Mouse (Mus musculus) CH12.LX (cell line): Measurements from ENCODE around the gene Dna2. TPM values are rescaled to one million over a fixed set of nuclear protein-coding genes. Genes with fewer than 3 reads are reported as not detected.

ENCODE experiments used
- DNase-seq: peaks from one replicate; pipeline ENCODE4 v3.0.0-alpha.2; 2013; ENCODE audit errors: extremely low read depth
- H3K27ac ChIP-seq: 2 replicates; pipeline ENCODE4 v1.5.1; 2012; ENCODE audit warnings: low read depth, mild to moderate bottlenecking, control low read depth, moderate library complexity; ENCODE audit not compliant: insufficient read depth
- H3K27me3 ChIP-seq: replicated peaks from 2 replicates; pipeline ENCODE3; 2012; ENCODE audit warnings: inconsistent platforms
- H3K36me3 ChIP-seq, 2 experiments: replicated peaks in 1 of 2; 2 replicates each; pipeline versions ENCODE3 to v1.6.1; 2012; ENCODE audit warnings: inconsistent platforms in 1 of 2, low read length in 1 of 2, mild to moderate bottlenecking in 1 of 2, mixed read lengths in 1 of 2, moderate library complexity in 1 of 2; ENCODE audit not compliant: control insufficient read depth in 1 of 2, insufficient read depth in 1 of 2
- H3K4me1 ChIP-seq, 2 experiments: 2 replicates each; pipeline ENCODE4 v1.6.1; 2012; ENCODE audit warnings: inconsistent platforms in 1 of 2, moderate library complexity in 1 of 2; ENCODE audit not compliant: insufficient read depth in 2 of 2, control insufficient read depth in 1 of 2
- H3K4me2 ChIP-seq: 2 replicates; pipeline ENCODE4 v1.6.1; 2012; ENCODE audit warnings: low read depth, mild to moderate bottlenecking, control low read depth; ENCODE audit not compliant: poor library complexity, insufficient read depth, severe bottlenecking
- H3K4me3 ChIP-seq, 3 experiments: fragments of 150-350 bp in 1 of 3; sonication (generic) in 1 of 3; replicated peaks in 1 of 3; 2 replicates each; pipeline versions ENCODE3 to v1.5.1; 2011 to 2012; ENCODE audit warnings: low read depth in 2 of 3, low read length in 2 of 3, mild to moderate bottlenecking in 2 of 3, moderate library complexity in 2 of 3, control low read depth in 1 of 3, improper control_type of control experiment in 1 of 3, inconsistent platforms in 1 of 3, mixed read lengths in 1 of 3; ENCODE audit not compliant: poor library complexity in 1 of 3
- H3K79me2 ChIP-seq: replicated peaks from 2 replicates; pipeline ENCODE4 v1.6.1; 2012; ENCODE audit warnings: mild to moderate bottlenecking, moderate library complexity; ENCODE audit not compliant: control insufficient read depth, poor library complexity, insufficient read depth, severe bottlenecking; ENCODE audit errors: extremely low read depth
- H3K9ac ChIP-seq: 2 replicates; pipeline ENCODE4 v1.6.1; 2012; ENCODE audit warnings: low read depth, mild to moderate bottlenecking, control low read depth, moderate library complexity; ENCODE audit not compliant: insufficient read depth
- H3K9me3 ChIP-seq: replicated peaks from 2 replicates; pipeline ENCODE3; 2012; ENCODE audit warnings: low read length, inconsistent platforms, mixed read lengths
- BHLHE40 ChIP-seq: IDR thresholded peaks from 2 replicates; pipeline ENCODE4 v1.6.1; 2011; ENCODE audit warnings: mild to moderate bottlenecking, low read depth, low read length, improper control_type of control experiment
- CHD2 ChIP-seq: IDR thresholded peaks from 2 replicates; pipeline ENCODE4 v1.6.1; 2011; ENCODE audit warnings: low read length, improper control_type of control experiment
- E2F4 ChIP-seq: IDR thresholded peaks from 2 replicates; pipeline ENCODE4 v1.6.1; 2011; ENCODE audit warnings: low read depth, low read length, improper control_type of control experiment; ENCODE audit not compliant: insufficient replicate concordance
- ELF1 ChIP-seq: IDR thresholded peaks from 2 replicates; pipeline ENCODE4 v1.6.1; 2014; ENCODE audit warnings: low read depth, mild to moderate bottlenecking, inconsistent platforms, low read length, improper control_type of control experiment
- EP300 ChIP-seq: IDR thresholded peaks from 2 replicates; pipeline ENCODE4 v1.6.1; 2011; ENCODE audit warnings: low read length, improper control_type of control experiment
- HCFC1 ChIP-seq: IDR thresholded peaks from 2 replicates; pipeline ENCODE4 v1.6.1; 2012; ENCODE audit warnings: low read depth, mild to moderate bottlenecking, inconsistent platforms, low read length, improper control_type of control experiment
- IRF4 ChIP-seq: IDR thresholded peaks from 2 replicates; pipeline ENCODE4 v1.6.1; 2014; ENCODE audit warnings: low read depth, mild to moderate bottlenecking, inconsistent platforms, low read length, improper control_type of control experiment
- JUND ChIP-seq: conservative IDR thresholded peaks from 2 replicates; pipeline ENCODE4 v1.6.1; 2011; ENCODE audit warnings: low read depth, low read length, improper control_type of control experiment
- KAT2A ChIP-seq: IDR thresholded peaks from 2 replicates; pipeline ENCODE4 v1.6.1; 2012; ENCODE audit warnings: low read length, improper control_type of control experiment, inconsistent platforms; ENCODE audit not compliant: insufficient replicate concordance
- MAX ChIP-seq: IDR thresholded peaks from 2 replicates; pipeline ENCODE4 v1.6.1; 2011; ENCODE audit warnings: low read length, improper control_type of control experiment
- MAZ ChIP-seq: IDR thresholded peaks from 2 replicates; pipeline ENCODE4 v1.6.1; 2012; ENCODE audit warnings: low read depth, mild to moderate bottlenecking, inconsistent platforms, low read length, improper control_type of control experiment, moderate library complexity
- MEF2A ChIP-seq: IDR thresholded peaks from 2 replicates; pipeline ENCODE4 v1.6.1; 2014; ENCODE audit warnings: low read depth, mild to moderate bottlenecking, inconsistent platforms, low read length, improper control_type of control experiment, borderline replicate concordance
- MXI1 ChIP-seq: IDR thresholded peaks from 2 replicates; pipeline ENCODE4 v1.6.1; 2011; ENCODE audit warnings: mild to moderate bottlenecking, low read depth, low read length, improper control_type of control experiment
- MYC ChIP-seq: IDR thresholded peaks from 2 replicates; pipeline ENCODE4 v1.6.1; 2011; ENCODE audit warnings: low read depth, mild to moderate bottlenecking, improper control_type of control experiment, low read length
- NELFE ChIP-seq: IDR thresholded peaks from 2 replicates; pipeline ENCODE4 v1.6.1; 2011; ENCODE audit warnings: low read depth, low read length, improper control_type of control experiment
- NRF1 ChIP-seq: IDR thresholded peaks from 2 replicates; pipeline ENCODE4 v1.6.1; 2014; ENCODE audit warnings: low read depth, mild to moderate bottlenecking, inconsistent platforms, low read length, improper control_type of control experiment, moderate library complexity
- POLR2A ChIP-seq: IDR thresholded peaks from 2 replicates; pipeline ENCODE4 v1.6.1; 2011; ENCODE audit warnings: low read depth, mild to moderate bottlenecking, improper control_type of control experiment, low read length
- POLR2AphosphoS2 ChIP-seq: IDR thresholded peaks from 2 replicates; pipeline ENCODE4 v1.6.1; 2011; ENCODE audit warnings: low read depth, low read length, improper control_type of control experiment
- TBP ChIP-seq: conservative IDR thresholded peaks from 2 replicates; pipeline ENCODE4 v1.6.1; 2011; ENCODE audit warnings: low read depth, low read length, improper control_type of control experiment
- TCF12 ChIP-seq: IDR thresholded peaks from 2 replicates; pipeline ENCODE4 v1.6.1; 2014; ENCODE audit warnings: low read depth, mild to moderate bottlenecking, inconsistent platforms, low read length, improper control_type of control experiment
- UBTF ChIP-seq: IDR thresholded peaks from 2 replicates; pipeline ENCODE4 v1.6.1; 2012; ENCODE audit warnings: low read depth, mild to moderate bottlenecking, inconsistent platforms, low read length, improper control_type of control experiment, moderate library complexity
- USF1 ChIP-seq: IDR thresholded peaks from 2 replicates; pipeline ENCODE4 v1.6.1; 2014; ENCODE audit warnings: low read depth, mild to moderate bottlenecking, inconsistent platforms, low read length, improper control_type of control experiment
- ZMIZ1 ChIP-seq: IDR thresholded peaks from 2 replicates; pipeline ENCODE4 v1.6.1; 2012; ENCODE audit warnings: low read depth, mild to moderate bottlenecking, inconsistent platforms, low read length, improper control_type of control experiment
- ZNF384 ChIP-seq: IDR thresholded peaks from 2 replicates; pipeline ENCODE4 v1.6.1; 2012; ENCODE audit warnings: low read depth, low read length, improper control_type of control experiment, inconsistent platforms
- dilution Hi-C: fragments of 300-500 bp; cut with MboI; formaldehyde crosslinking; loops from 2 replicates; pipeline ENCODE4 v1.14.3; 2020; ENCODE audit warnings: low sequenced_read_pairs; ENCODE audit not compliant: extremely low pct_unique_long_range_greater_than_20kb, extremely low pct_ligation_motif_present
- in situ Hi-C: fragments of 300-500 bp; cut with MboI; formaldehyde crosslinking; loops from 3 replicates; pipeline ENCODE4 v1.14.3; 2019; ENCODE audit warnings: low sequenced_read_pairs, low pct_ligation_motif_present, low pct_unique_long_range_greater_than_20kb, mixed read lengths
- polyA plus RNA-seq: library from polyadenylated mRNA; unstranded; fragments of >175 nt; gene quantifications from 2 replicates; pipeline ENCODE4 v1.2.1, GENCODE M21; 2012; ENCODE audit warnings: low read depth; ENCODE audit not compliant: insufficient read length
- total RNA-seq, 2 experiments: library from RNA; depleted of rRNA; stranded (reverse); fragments of 300-350 nt in 1 of 2; fragments of >200 nt in 1 of 2; gene quantifications; 2 replicates each; pipeline ENCODE4 v1.2.3; 2012 to 2014

The Dna2 gene
- total RNA-seq (2012; rRNA removed) = 31.7 and 38.6 TPM in 2 replicates
- 38.6 and 41.2 TPM in 2 replicates for total RNA-seq (2014; rRNA removed)
- 33.1 and 33.4 TPM in 2 replicates for polyA plus RNA-seq

GRCm38 (mm10) chr10:62946738-62947471 is at the start of gene Dna2:
Dna2 (plus strand) TSS chr10:62947026.
- H3K4me2 ChIP-seq = peak within 1 kb of the TSS; percentile 55
- peak within 1 kb of the TSS; percentile 65 for H3K9ac ChIP-seq
- H3K9me3 ChIP-seq = no peaks in the 10 kb centered on the region
- no peaks in the 10 kb centered on the region for H3K27me3 ChIP-seq
- peak within 1 kb of the TSS; percentile 72 to 85 (median 74) for H3K4me3 ChIP-seq
- peak; percentile 69 for DNase-seq
- peaks cover 23 to 51% of the 10 kb centered on the region in 2 experiments for H3K36me3 ChIP-seq
- peaks cover 11% of the 10 kb centered on the region for H3K79me2 ChIP-seq
- H3K4me1 ChIP-seq = peaks cover 5 to 34% of the 10 kb centered on the region in 2 experiments; a peak in 2 of 4 replicates
- in situ Hi-C loops = no loop called here
- dilution Hi-C loops = no loop called here
- TF ChIP-seq IRF4 = peak; percentile 38; the same call in 1 of the 2 replicates
- TF ChIP-seq MXI1 = peak; percentile 51
- TF ChIP-seq KAT2A = 0 out of 2 replicates have a peak, but pooled peaks have one; percentile 56
- TF ChIP-seq POLR2AphosphoS2 = peak; percentile 61; the same call in 1 of the 2 replicates
- TF ChIP-seq UBTF = peak; percentile 89; the same call in 1 of the 2 replicates
- TF ChIP-seq NELFE = peak; percentile 95
- 0 out of 2 replicates have a peak, but pooled peaks have one; percentile 65 for TF ChIP-seq TCF12
- TF ChIP-seq MEF2A = peak; percentile 48
- no peak for TF ChIP-seq ZNF384
- TF ChIP-seq MAX = peak; percentile 83
- peak; percentile 58 for TF ChIP-seq BHLHE40
- TF ChIP-seq NRF1 = peak; percentile 99
- peak; percentile 45 for TF ChIP-seq ELF1
- no peak for TF ChIP-seq CHD2
- TF ChIP-seq HCFC1 = peak; percentile 54
- 0 out of 2 replicates have a peak, but pooled peaks have one; percentile 43 for TF ChIP-seq TBP
- peak; percentile 94 for TF ChIP-seq POLR2A
- TF ChIP-seq ZMIZ1 = peak; percentile 64; the same call in 1 of the 2 replicates
- no peak for TF ChIP-seq USF1
- no peak for TF ChIP-seq MAZ
- TF ChIP-seq JUND = no peak
- peak; percentile 18; the same call in 1 of the 2 replicates for TF ChIP-seq MYC
- peak; percentile 80; the same call in 1 of the 2 replicates for TF ChIP-seq E2F4
- no peak for TF ChIP-seq EP300
- peak within 1 kb of the TSS; percentile 29; the same call in 1 of the 2 replicates for H3K27ac ChIP-seq
